Mouse (Mus musculus) adrenal gland (tissue): ENCODE data around the gene Ebf4.

Source experiments
- intact Hi-C: fragments of 180-260 bp; cut with DNase I; formaldehyde crosslinking; loops from one replicate; pipeline ENCODE4 v1.15.1; 2025
- long read RNA-seq, 2 experiments: library from polyadenylated mRNA; unstranded; transcript quantifications; one replicate each; pipeline ENCODE4 v2.0.0; 2020; ENCODE audit warnings: borderline replicate concordance in 1 of 2; ENCODE audit not compliant: insufficient replicate concordance in 1 of 2

Ebf4 gene
- long read RNA-seq, experiment 1 = 0 reads
- long read RNA-seq, experiment 2 = 0 reads

DNA sequence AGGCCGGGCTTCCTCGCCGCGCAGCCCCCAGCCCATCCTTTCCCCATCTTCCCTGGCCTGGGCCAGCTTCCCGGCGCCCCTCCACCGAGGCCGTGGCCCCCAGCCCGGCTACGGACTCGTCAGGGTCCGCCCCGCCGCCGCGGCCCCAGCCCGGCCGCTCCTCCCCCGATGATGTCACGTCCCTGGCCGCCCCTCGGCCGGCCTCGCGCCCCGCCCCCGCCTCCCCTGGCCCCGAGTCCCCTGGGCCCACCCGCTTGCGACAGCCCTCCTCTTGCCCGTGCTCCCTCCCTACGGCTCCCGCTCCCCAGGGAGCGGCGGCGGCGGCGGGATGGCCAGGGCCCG lies at the start of gene Ebf4:
Gene Ebf4 (plus strand): TSS at position 234 of the 342 bp plus-strand sequence.
- intact Hi-C loops = loop anchor here (5.0 kb wide), 1 partner anchor 117 kb away; no protein-coding TSS in a partner anchor

DNA sequence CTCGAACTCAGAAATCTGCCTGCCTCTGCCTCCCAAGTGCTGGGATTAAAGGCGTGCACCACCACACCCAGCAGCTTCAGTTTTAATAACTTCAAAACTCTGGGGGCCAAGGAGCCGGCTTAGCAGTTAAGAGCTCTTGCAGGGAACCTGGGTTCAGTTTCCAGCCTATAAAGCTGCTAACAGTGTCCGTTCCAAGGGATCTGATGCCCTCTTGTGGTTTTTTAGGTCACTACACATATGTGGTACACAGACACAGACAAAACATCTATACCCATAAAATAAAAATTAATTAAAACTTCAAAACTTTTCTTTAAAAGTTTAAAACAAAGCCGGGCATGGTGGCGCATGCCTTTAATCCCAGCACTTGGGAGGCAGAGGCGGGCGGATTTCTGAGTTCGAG lies 48.1 kb upstream of the Ebf4 start:
- intact Hi-C loops = loop anchor here (5.0 to 10.0 kb wide), 2 partner anchors 180 to 342 kb away; no protein-coding TSS in a partner anchor

DNA sequence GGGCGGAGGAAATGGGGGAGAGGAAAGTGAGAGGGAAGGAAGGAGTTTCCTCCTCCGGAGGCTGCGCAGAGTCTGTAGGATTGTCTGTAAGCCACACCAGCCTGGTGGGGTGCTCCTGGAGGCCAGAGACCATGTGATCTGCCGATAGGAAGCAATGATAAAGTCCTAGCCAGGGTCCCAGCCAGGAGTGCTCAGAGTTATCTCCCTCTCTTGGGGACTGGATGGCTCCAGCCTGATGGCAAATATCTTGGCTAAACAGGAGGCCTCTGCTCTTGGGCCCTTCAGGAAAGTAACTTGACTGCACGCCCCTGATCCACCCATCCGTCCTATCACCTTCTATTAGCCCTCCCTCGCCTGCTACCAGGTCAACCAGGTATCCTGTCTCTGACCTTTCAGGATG lies 46.7 kb upstream of the Ebf4 start:
- intact Hi-C loops = loop anchor here (5.0 to 10.0 kb wide), 2 partner anchors 181 to 343 kb away; no protein-coding TSS in a partner anchor

DNA sequence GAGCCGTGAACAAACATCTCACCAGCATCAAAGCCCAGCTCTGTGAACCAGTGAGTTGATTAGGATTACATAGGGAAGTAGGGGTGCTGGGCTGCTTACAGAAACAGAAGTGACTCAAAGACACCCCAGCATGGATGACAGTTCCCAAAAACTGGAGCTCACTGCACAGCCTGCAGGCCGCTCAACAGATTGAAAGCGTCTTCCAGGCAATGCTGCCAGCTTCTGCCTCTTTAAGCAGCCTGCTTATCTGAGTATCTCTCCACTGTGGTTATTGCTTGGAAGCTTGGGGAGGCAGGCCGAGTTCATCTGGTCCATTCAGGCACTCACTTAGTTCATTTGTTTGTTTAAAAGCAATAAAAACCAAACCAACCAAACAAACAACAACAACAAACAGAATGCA lies 38.2 kb upstream of the Ebf4 start:
- intact Hi-C loops = no loop called here

DNA sequence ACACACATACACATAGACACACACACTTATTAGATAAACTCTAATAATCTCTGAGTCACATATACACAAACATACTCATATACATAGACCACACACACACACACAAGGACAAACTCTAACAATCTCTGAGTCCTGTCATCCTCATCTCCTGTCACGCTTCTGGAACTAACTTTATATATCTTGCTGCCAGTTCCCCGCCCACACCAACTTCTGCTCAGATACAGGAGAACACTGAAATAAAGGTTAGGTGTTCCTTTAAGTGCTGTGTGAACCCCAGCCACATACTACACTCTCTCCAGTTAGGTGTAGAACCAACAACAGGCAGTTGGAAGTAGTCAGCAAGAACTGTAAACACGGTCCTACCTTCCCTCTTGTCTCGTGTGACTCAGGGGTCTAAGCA lies 34.1 kb upstream of the Ebf4 start:
- intact Hi-C loops = no loop called here

DNA sequence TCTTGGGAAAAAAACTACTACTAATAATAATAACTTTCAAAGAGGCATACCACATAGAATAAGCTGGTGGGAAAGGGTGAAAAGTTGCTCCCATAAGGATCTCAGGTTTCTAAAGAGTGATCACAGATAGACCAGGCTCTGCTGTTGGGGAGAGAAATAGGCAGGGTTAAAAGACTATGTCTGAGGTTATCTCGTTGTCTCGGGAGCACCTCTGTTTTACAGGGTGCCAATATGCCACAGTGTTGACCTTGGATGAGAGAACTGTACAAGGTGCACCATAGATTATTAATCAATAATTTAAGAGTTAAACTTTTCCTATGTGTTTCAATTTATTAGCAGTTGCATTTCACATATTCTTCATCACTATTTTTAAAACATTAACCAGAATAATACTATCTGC lies 33.1 kb upstream of the Ebf4 start:
- intact Hi-C loops = no loop called here

DNA sequence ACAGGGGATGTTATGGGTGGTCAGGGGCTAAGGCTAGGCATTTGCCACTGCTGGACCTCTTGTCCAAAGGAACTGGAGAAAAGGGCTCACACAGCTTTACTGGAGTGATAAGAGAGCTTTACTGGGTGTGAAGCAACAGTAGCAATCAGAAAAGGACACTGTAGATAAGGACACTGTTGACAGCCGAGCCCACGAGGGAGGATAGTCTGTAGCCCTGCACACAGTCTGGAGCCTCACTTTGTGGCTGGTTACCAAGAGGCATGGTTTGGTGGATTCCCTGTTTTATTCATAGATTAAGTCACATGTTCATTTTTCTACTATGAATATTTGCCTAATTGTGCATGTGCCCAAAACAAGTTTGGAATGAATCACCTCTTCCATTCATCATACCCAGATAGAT lies 32.6 kb upstream of the Ebf4 start:
- intact Hi-C loops = no loop called here

DNA sequence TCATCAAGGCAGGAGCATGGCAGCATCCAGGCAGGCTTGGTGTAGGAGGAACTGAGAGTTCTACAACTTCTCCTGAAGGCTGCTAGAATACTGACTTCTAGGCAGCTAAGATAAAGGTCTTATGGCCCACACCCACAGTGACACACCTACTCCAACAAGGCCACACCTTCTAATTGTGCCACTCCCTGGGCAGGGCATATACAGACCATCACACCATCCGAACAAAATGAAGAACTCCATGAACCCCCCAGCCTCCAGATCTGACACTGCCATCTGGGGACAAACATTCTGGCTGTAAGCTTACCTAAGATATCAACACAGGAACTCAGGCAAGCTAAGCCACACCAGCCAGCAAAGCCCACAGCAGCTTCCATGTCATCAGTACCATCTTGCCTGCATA lies 29.4 kb upstream of the Ebf4 start:
- intact Hi-C loops = no loop called here

DNA sequence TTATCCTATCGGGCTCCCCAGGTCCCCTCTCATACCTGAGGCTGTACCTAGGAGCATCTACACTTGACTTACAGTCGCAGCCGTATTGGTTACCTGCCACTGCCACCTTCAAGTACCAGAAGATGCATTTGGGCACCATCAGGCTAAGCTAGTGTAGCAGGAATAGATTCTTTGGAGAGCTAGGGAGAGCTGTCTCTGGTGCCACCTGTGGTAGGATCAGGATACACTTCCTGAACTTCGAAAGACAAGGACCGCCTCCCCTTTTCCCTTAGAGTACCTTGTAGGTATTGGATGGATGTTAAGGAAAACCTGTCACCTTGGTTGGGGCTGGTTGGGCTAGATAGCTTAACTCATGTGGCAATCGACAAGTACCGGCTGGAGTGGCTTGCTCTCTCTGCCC lies 26.9 kb upstream of the Ebf4 start:
- intact Hi-C loops = no loop called here

DNA sequence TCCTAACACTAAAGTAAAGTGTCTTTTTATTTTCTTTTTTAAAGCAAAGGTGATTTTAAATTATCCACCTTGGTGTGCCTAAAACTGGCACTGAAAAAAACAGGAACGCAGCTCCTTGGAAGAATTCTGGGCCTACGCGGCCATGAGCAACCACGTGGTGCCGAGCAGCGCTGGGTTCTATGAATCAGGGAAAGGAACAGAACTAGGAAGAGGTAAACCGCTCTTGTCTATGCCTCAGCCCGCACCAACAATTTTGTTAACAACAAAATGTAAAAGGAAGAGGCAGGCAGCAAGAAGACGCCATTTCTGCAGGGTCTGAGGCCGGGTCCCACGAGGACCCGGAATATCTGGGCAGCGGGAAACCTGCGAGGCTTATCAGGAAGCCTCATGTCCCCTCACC lies 21.2 kb upstream of the Ebf4 start:
- intact Hi-C loops = no loop called here

DNA sequence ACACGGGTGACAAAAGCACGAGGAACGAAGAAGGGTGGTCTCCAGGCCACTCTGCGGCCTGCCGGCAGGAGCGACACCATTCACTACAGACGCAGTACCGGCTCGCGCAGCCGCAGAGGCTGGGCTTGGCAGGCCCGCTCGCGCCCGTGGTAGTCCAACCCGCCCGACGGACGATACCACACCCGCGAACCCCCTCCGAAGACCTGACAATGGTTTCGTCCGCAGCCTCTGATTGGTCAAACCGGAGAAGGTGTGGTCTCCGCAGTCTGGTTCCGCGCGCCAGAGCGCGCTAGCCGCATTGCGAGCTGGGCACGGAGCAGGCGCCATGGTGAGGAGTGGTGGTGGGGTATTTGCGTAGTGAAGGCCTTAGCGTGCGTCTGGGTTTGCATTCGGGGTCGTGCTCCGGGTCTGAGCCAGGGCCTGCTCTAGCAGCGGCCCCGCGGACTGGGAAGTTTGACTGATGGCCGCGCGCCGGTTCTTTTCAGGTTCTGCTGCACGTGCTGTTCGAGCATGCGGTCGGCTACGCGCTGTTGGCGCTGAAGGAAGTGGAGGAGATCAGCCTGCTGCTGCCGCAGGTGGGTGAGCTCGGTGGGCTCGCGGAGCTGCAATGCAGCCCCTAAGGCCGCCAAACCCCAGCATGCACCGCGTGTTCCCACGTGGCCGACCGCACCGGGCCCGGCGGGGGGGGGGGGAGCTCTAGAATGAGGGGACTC lies 20.7 kb upstream of the Ebf4 start, which contains the start of gene Nop56:
Gene Nop56 (plus strand): TSS at position 282 of the 713 bp plus-strand sequence.
- intact Hi-C loops = no loop called here

DNA sequence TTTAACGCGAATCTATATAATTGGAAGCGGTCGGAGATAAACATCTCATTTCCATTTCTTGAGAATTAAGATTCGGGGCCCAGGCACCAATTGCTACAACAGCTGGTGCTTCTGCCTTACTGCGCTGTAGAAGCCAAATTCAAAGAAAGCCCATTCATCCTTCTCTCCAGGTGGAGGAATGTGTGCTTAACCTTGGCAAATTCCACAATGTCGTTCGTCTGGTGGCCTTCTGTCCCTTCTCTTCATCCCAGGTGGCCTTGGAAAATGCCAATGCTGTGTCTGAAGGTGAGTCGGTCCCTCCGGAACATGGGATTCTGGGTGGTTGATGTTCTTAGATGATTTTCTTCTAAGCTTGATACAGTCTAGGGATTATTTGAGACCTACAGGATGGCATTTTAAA lies 20.1 kb upstream of the Ebf4 start:
- intact Hi-C loops = no loop called here

DNA sequence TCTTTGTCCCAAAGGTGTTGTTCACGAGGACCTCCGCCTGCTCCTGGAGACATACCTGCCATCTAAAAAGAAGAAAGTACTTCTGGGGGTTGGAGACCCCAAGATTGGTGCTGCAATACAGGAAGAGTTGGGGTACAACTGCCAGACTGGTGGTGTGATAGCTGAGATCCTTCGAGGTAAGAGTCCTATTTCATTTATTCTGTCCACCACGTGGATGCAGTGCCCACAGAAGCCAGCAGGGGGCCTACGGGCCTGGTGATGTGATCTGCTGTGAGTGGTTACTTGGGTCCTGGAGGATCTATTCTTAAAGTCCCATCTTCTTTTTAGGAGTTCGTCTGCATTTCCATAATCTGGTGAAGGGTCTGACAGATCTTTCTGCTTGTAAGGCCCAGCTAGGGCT lies 19.3 kb upstream of the Ebf4 start:
- intact Hi-C loops = no loop called here

DNA sequence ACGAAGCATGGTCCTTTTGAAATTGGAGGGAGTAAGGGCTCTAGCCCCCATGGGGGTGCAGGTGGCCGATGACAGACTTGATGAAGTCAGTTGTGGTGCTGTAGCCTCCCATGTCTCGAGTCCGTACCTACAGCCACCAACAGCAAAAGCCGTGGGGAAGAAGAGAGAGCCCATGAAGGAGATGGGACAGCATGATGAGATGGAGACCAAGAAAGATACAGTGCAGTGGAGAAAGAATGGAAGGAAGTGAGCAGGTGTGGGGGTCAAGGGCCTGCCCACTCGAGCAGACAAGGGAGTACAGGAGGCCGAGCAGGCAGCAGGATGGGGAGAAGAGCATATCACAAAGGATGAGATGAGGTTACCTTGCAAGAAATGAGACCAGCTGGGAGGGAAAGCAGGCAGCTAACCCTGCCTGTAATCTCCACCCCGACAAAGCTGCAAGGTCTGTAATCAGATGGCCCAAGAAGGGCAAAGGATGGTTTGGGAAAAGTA lies 15.3 kb upstream of the Ebf4 start:
- intact Hi-C loops = no loop called here

DNA sequence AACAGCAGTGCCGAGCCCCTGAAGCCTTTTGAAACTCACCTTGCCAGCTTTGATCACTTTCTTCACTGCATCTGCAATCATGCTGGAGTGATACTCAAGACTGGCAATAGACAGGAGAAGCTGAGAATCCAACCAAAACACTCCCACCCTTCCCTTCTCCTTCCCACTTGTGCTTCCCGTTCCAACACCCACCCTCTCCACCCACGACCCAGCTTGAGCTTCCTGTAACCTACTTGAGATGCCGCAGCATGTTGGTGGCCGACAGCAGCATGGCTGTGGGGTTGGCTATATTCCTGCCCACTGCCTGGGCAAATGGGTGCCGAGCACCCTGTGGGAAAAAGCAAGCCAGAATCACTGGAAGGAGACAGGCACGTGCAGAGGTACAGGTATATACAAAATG lies 14.7 kb upstream of the Ebf4 start:
- intact Hi-C loops = no loop called here

DNA sequence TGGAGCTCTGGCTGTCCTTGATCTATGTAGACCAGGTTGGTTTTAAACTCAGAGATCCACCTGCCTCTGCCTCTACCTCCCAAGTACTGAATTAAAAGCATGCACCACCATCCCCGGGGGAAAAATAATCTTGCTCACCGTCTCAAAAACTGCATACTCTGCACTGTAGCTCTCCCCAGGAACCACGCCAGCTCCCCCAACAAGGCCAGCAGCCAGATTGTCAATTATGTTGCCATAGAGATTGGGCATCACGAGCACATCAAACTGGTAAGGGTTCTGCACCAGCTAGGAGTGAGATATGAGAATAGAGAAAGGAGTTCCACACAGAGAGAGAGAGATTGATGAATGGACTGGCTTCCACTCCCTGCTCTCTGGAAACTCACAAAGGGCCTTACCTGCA lies 14.2 kb upstream of the Ebf4 start:
- intact Hi-C loops = no loop called here

DNA sequence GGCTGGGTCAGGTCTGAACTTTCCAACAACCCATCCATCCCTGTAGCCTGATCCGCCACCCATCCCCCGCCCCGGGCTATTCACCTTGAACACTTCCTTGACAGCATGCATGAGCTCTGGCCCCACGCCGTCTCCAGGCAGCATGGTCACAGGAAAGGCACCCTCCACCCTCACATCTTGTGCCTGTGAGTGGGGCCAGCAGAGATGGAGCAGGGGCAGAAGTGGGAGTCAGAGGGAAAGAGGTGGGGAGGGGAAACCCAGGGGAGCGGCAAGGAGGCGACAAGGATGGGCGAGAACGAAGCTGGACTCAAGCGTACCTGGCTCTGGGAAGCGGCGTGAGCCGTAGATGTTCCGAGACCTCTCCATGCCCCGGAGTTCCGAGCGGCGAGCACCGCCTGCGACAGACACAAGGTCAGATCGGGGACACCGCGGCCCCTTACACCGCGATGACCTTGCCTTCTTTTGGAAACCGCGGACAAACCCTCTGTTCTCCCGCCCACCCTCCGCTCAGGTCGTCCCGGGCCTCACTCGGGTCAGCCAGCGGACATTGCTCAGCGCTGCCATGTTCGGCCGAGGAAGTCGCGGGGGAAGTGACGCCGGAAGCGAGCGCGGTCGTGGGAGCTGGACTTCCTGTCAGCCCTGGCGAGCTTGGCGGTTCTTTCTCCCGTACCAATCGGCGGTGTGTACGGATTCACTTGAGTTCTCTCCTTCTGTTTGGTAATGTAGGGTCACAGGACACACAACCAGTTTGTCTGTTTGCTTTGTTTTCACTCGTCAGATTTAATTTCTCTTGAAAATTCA lies 10.9 kb upstream of the Ebf4 start, which contains the start of gene Idh3b:
Gene Idh3b (minus strand): TSS at position 694 of the 801 bp plus-strand sequence.
- intact Hi-C loops = no loop called here

DNA sequence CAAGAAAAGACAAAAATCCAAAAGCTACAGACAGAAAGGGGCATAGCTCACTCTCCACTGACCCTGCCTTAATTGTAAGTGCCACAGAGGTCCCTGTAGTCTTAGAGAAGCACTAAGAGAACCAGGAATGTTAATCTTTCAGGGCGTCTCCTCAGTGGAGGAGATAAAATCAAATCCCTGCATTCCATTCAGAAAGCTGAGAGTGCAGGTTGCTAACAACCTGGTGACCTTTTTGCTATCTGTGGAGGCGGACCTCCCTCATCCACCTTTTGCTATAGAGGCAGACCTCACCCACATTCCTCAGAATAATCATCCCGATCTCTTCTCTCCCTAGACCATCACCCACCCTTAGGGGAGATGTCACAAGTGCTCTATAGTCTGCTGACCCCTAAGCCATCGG lies 5.9 kb upstream of the Ebf4 start:
- intact Hi-C loops = no loop called here

DNA sequence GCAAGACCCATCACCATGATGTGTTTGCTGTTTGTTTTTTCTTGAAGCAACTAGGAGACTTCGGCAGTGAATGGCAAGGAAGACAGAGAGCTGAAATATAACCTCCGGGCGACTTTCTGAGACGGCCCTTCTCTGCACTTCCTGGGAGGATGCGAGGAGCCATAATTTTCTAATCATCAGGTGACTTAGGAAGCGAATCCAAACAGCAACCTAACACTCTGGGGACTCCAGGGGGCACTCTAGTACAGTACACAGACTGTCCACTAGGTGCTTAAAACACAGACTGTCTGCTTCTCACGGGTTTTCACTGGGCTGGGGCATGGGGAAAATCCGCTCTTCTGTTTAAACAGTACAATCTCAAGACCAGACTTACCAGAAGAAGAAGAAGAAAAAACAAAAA lies 3.5 kb upstream of the Ebf4 start:
- intact Hi-C loops = loop anchor here (5.0 kb wide), 1 partner anchor 121 kb away; no protein-coding TSS in a partner anchor

DNA sequence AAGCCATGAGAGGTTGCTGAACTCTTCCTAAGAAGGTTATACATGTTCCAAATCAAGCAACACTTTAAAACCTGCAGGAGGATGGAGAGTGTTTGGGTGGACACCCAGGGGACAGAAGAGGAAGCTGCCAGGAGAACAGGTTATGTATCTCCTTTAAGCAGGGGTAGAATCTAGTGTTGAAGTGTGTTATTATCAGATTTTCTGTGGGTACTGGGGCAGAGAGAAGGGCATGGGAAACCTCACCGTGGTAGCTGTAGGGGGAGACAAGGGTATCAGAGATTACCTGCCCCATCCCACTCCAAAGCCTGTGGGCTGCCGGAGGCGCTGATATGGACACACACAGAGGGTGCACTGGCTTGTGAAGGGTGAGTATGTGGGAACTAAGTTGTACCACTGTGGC lies 2.0 kb upstream of the Ebf4 start:
- intact Hi-C loops = loop anchor here (2.0 to 5.0 kb wide), 2 partner anchors 70 to 119 kb away; no protein-coding TSS in a partner anchor

DNA sequence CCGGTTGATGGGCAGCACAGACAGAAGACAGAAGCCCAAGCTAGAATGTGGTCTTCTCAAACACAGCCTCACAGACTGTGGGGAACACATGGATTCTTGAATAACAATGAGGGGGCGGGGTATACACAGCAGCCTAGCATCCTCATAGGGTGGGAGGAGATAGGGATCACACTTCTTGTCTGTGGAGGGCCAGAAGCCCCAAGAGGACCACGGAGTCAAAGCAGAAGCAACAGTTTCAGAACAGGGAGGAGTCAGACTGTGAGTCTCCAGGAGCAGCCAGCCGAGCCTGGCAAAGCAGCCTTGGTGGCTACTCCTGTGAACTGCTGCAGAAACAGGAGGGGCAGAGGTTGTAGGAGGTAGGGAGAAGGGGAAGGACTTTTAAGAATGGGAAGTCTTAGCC lies 1.5 kb upstream of the Ebf4 start:
- intact Hi-C loops = loop anchor here (2.0 to 5.0 kb wide), 2 partner anchors 69 to 119 kb away; no protein-coding TSS in a partner anchor
